Mouse (Mus musculus) liver, embryonic 14.5 days (tissue): Measurements from ENCODE around the gene Arhgap10.

Experiments used
- CTCF ChIP-seq: IDR thresholded peaks from 2 replicates; pipeline ENCODE4 v1.5.1; 2016; ENCODE audit warnings: antibody characterized with exemption, low read depth, control low read depth
- EP300 ChIP-seq: IDR thresholded peaks from 2 replicates; pipeline ENCODE4 v1.6.1; 2016; ENCODE audit warnings: antibody characterized with exemption, low read depth

DNA sequence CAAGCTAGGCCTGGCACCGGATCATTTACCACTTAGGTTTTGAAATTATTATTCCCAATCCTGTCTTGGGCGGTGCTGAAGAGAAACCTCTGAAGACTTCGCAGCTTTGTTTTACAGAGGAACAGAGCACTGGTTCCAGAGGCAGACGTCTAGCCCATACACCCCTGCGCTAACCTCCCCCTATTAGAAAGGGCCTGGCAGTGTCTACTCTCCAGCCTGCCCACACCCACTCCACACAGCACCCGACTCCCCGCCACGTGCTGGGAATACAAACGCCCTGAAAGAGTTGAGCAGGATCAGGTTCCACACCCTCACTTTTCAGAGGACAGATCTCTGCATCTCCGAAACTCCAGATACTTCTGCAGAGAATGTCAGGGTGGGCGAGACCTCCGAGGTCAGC, 180.5 kb downstream of the Arhgap10 start:
- no peak for TF ChIP-seq CTCF
- TF ChIP-seq EP300, result no peak
